Mouse (Mus musculus): ENCODE results near the gene Kctd12.

- TF ChIP-seq CTCF (IDR thresholded peaks at IDR 0.05; ENCODE audit: extremely low read depth, insufficient read length, insufficient replicate concordance, low read depth, low read length) (no peak), POLR2A (IDR thresholded peaks at IDR 0.05; ENCODE audit: low read depth, low read length) (no peak)
These were observed 1.2 kb upstream of the Kctd12 start for GRCm38 (mm10) chr14:102983686-102984085.
